Mouse (Mus musculus): ENCODE results near the gene Elac2.

- TF ChIP-seq CTCF (IDR thresholded peaks at IDR 0.05; ENCODE audit: extremely low read depth, insufficient read length, insufficient replicate concordance, low read depth, low read length) (no peak), POLR2A (IDR thresholded peaks at IDR 0.05; ENCODE audit: low read depth, low read length) (no peak)
These were observed 29.1 kb upstream of the Elac2 start for GRCm38 (mm10) chr11:64949782-64950181.

All from small intestine, adult 2 months (tissue).